Mouse (Mus musculus) limb, embryonic 12.5 days (tissue): Measurements from ENCODE around the gene Gm4858. TPM values are rescaled to one million over a fixed set of nuclear protein-coding genes. Genes with fewer than 3 reads are reported as not detected.
A peak's percentile ranks its signal among the peaks of the same experiment; 100 is the strongest.
"Not testable (repeated sequence)": the region's sequence is repeated elsewhere in the genome, so short reads cannot be mapped to it uniquely, and the experiment has no call there.

ENCODE experiments used
- ATAC-seq: fragments of 200-750 bp; cut with Nextera tagmentation; 2 replicates; pipeline ENCODE4 v1.8.0; 2017; ENCODE audit warnings: low read depth, moderate TSS enrichment; ENCODE audit not compliant: insufficient number of reproducible peaks, insufficient read depth, low FRiP score, low TSS enrichment
- H3K27ac ChIP-seq: fragments of 300-500 bp; sonication (generic); 2 replicates; pipeline ENCODE4 v1.5.1; 2016; ENCODE audit warnings: mild to moderate bottlenecking, moderate library complexity
- H3K27me3 ChIP-seq: fragments of 300-500 bp; sonication (generic); 2 replicates; pipeline ENCODE4 v1.6.1; 2016; ENCODE audit warnings: mild to moderate bottlenecking, moderate library complexity
- H3K36me3 ChIP-seq: fragments of 300-500 bp; sonication (generic); 2 replicates; pipeline ENCODE4 v1.6.1; 2016; ENCODE audit warnings: mild to moderate bottlenecking, moderate library complexity
- H3K4me1 ChIP-seq: fragments of 300-500 bp; sonication (generic); replicated peaks from 2 replicates; pipeline ENCODE4 v1.6.1; 2016
- H3K4me2 ChIP-seq: fragments of 300-500 bp; sonication (generic); 2 replicates; pipeline ENCODE4 v1.6.1; 2016; ENCODE audit warnings: mild to moderate bottlenecking, moderate library complexity
- H3K4me3 ChIP-seq: fragments of 300-500 bp; sonication (generic); replicated peaks from 2 replicates; pipeline ENCODE4 v1.5.1; 2016; ENCODE audit warnings: mild to moderate bottlenecking
- H3K9ac ChIP-seq: fragments of 300-500 bp; sonication (generic); replicated peaks from 2 replicates; pipeline ENCODE4 v1.6.1; 2016; ENCODE audit warnings: mild to moderate bottlenecking, moderate library complexity
- H3K9me3 ChIP-seq: fragments of 300-500 bp; sonication (generic); 2 replicates; pipeline ENCODE4 v1.6.1; 2016; ENCODE audit warnings: mild to moderate bottlenecking, moderate library complexity
- WGBS: fragments of 180-500 bp; shearing (Covaris S2); methylation state at CpG from one replicate; pipeline ENCODE4 v1.1.7; 2016; 5-methylcytosine and 5-hydroxymethylcytosine counted together
- polyA plus RNA-seq: library from polyadenylated mRNA; unstranded; fragments of >200 nt; fragmentation: Nextera tagmentation; extraction: Ambion mirVana; gene quantifications from 2 replicates; pipeline ENCODE4 v1.2.1, GENCODE M21; 2016

Gm4858 gene
- not detected in 2 replicates for polyA plus RNA-seq

GRCm38 (mm10) chr3:93068523-93068922 is at the start of gene Gm4858:
Gene Gm4858, plus strand, starts transcription at chr3:93068823.
- H3K9ac ChIP-seq, H3K36me3 ChIP-seq, H3K27ac ChIP-seq, ATAC-seq, H3K4me3 ChIP-seq, H3K9me3 ChIP-seq, H3K4me2 ChIP-seq, H3K27me3 ChIP-seq, H3K4me1 ChIP-seq: not testable (repeated sequence)

GRCm38 (mm10) chr3:93018960-93019359 is 49.7 kb upstream of the Gm4858 start, which contains the start of gene Lce1m:
Gene Lce1m, minus strand, starts transcription at chr3:93019060.
- Histone ChIP-seq H3K36me3 (no peaks in the 10 kb centered on the region), H3K27me3 (peaks cover 15% of the 10 kb centered on the region; the same call in 1 of the 2 replicates), H3K9me3 (no peaks in the 10 kb centered on the region), H3K27ac (no peak within 1 kb of the TSS), H3K4me3 (no peak within 1 kb of the TSS), H3K9ac (no peak within 1 kb of the TSS), H3K4me1 (no peaks in the 10 kb centered on the region), H3K4me2 (no peak within 1 kb of the TSS)
- WGBS: 85% methylated on average over 2 of the region's 2 CpGs
- no peak for ATAC-seq

GRCm38 (mm10) chr3:93021171-93021570 is 47.5 kb upstream of the Gm4858 start:
- H3K9me3 ChIP-seq: no peaks in the 10 kb centered on the region
- WGBS: 84% methylated on average over 1 of the region's 1 CpGs
- H3K36me3 ChIP-seq: no peaks in the 10 kb centered on the region
- no peak overlapping the region for H3K27ac ChIP-seq
- no peak for ATAC-seq
- no peak overlapping the region for H3K9ac ChIP-seq
- no peak overlapping the region for H3K4me2 ChIP-seq
- H3K27me3 ChIP-seq: peaks cover 6% of the 10 kb centered on the region; the same call in 1 of the 2 replicates
- no peaks in the 10 kb centered on the region for H3K4me1 ChIP-seq
- no peak overlapping the region for H3K4me3 ChIP-seq

- no peak overlapping the region for H3K4me2 ChIP-seq
- no peak overlapping the region for H3K27ac ChIP-seq
- 85% methylated on average over 3 of the region's 3 CpGs for WGBS
Measured at GRCm38 (mm10) chr3:93023411-93024184, 45.0 kb upstream of the Gm4858 start.

GRCm38 (mm10) chr3:93025486-93025885 is 43.1 kb upstream of the Gm4858 start:
- H3K4me1 ChIP-seq: no peaks in the 10 kb centered on the region
- no peak overlapping the region for H3K4me3 ChIP-seq
- H3K27me3 ChIP-seq: no peaks in the 10 kb centered on the region
- no peaks in the 10 kb centered on the region for H3K9me3 ChIP-seq
- no peak for ATAC-seq
- WGBS: 68% methylated on average over 2 of the region's 2 CpGs
- no peaks in the 10 kb centered on the region for H3K36me3 ChIP-seq
- no peak overlapping the region for H3K9ac ChIP-seq
- H3K4me2 ChIP-seq: no peak overlapping the region
- no peak overlapping the region for H3K27ac ChIP-seq

More at GRCm38 (mm10) chr3:93023411-93024184, 45.0 kb upstream of the Gm4858 start:
- no peaks in the 10 kb centered on the region for H3K36me3 ChIP-seq
- no peaks in the 10 kb centered on the region for H3K27me3 ChIP-seq
- no peak overlapping the region for H3K4me3 ChIP-seq
- no peak overlapping the region for H3K9ac ChIP-seq
- H3K9me3 ChIP-seq: no peaks in the 10 kb centered on the region
- ATAC-seq: no peak; the same call in 1 of the 2 replicates
- H3K4me1 ChIP-seq: no peaks in the 10 kb centered on the region

- peak; percentile 81 for ATAC-seq
- Histone ChIP-seq H3K27me3 (no peaks in the 10 kb centered on the region), H3K36me3 (no peaks in the 10 kb centered on the region), H3K4me2 (no peak overlapping the region), H3K9ac (no peak overlapping the region), H3K4me1 (no peaks in the 10 kb centered on the region), H3K4me3 (no peak overlapping the region), H3K27ac (no peak overlapping the region), H3K9me3 (no peaks in the 10 kb centered on the region)
- WGBS: 52% methylated on average over 5 of the region's 5 CpGs
Measured at GRCm38 (mm10) chr3:93031450-93031849, 37.2 kb upstream of the Gm4858 start.

- no peaks in the 10 kb centered on the region for H3K27me3 ChIP-seq
Measured at GRCm38 (mm10) chr3:93050182-93050581, 18.4 kb upstream of the Gm4858 start.

GRCm38 (mm10) chr3:93052826-93053474 is 15.7 kb upstream of the Gm4858 start:
- Histone ChIP-seq H3K27ac (no peak overlapping the region), H3K4me2 (no peak overlapping the region), H3K9ac (no peak overlapping the region), H3K27me3 (no peaks in the 10 kb centered on the region), H3K36me3 (no peaks in the 10 kb centered on the region), H3K4me1 (no peaks in the 10 kb centered on the region), H3K4me3 (no peak overlapping the region), H3K9me3 (no peaks in the 10 kb centered on the region)
- ATAC-seq: no peak
- WGBS: 57% methylated on average over 10 of the region's 10 CpGs

More at GRCm38 (mm10) chr3:93050182-93050581, 18.4 kb upstream of the Gm4858 start:
- H3K27ac ChIP-seq: no peak overlapping the region
- H3K9ac ChIP-seq: no peak overlapping the region
- no peaks in the 10 kb centered on the region for H3K9me3 ChIP-seq
- no peak for ATAC-seq
- H3K36me3 ChIP-seq: no peaks in the 10 kb centered on the region
- H3K4me2 ChIP-seq: no peak overlapping the region
- WGBS: 90% methylated on average over 1 of the region's 1 CpGs
- H3K4me1 ChIP-seq: no peaks in the 10 kb centered on the region
- no peak overlapping the region for H3K4me3 ChIP-seq

- WGBS: 85% methylated on average over 2 of the region's 2 CpGs
Measured at GRCm38 (mm10) chr3:93086631-93087030, 18.0 kb downstream of the Gm4858 start.

GRCm38 (mm10) chr3:93093581-93093980 is 25.0 kb downstream of the Gm4858 start:
- ATAC-seq, H3K27ac ChIP-seq, H3K9ac ChIP-seq, H3K9me3 ChIP-seq, H3K27me3 ChIP-seq, H3K4me3 ChIP-seq, H3K4me2 ChIP-seq, H3K4me1 ChIP-seq, H3K36me3 ChIP-seq: not testable (repeated sequence)
- 40% methylated on average over 1 of the region's 1 CpGs for WGBS

More at GRCm38 (mm10) chr3:93086631-93087030, 18.0 kb downstream of the Gm4858 start:
- no peaks in the 10 kb centered on the region for H3K36me3 ChIP-seq
- H3K9me3 ChIP-seq: no peaks in the 10 kb centered on the region
- no peaks in the 10 kb centered on the region for H3K4me1 ChIP-seq
- no peak for ATAC-seq
- H3K27me3 ChIP-seq: no peaks in the 10 kb centered on the region
- no peak overlapping the region for H3K4me3 ChIP-seq
- no peak overlapping the region for H3K9ac ChIP-seq
- H3K4me2 ChIP-seq: no peak overlapping the region
- no peak overlapping the region for H3K27ac ChIP-seq

GRCm38 (mm10) chr3:93096447-93096846 is 27.8 kb downstream of the Gm4858 start:
- Histone ChIP-seq H3K4me3 (no peak overlapping the region), H3K4me1 (no peaks in the 10 kb centered on the region), H3K27me3 (no peaks in the 10 kb centered on the region), H3K9ac (no peak overlapping the region), H3K9me3 (no peaks in the 10 kb centered on the region), H3K36me3 (no peaks in the 10 kb centered on the region), H3K27ac (no peak overlapping the region), H3K4me2 (no peak overlapping the region)
- WGBS: 81% methylated on average over 2 of the region's 2 CpGs
- no peak for ATAC-seq
